Mouse (Mus musculus) c-Kit-negative CD71-positive TER-119-positive erythroid progenitor cells, embryonic 14.5 days (primary cell): Measurements from ENCODE around the gene Nedd9.
"Not testable (repeated sequence)": the region's sequence is repeated elsewhere in the genome, so short reads cannot be mapped to it uniquely, and the experiment has no call there.

Experiments
- DNase-seq: peaks from one replicate; pipeline ENCODE4 v3.0.0-alpha.2; 2013; ENCODE audit warnings: low read depth, low spot score

Nedd9 gene

GRCm38 (mm10) chr13:41374886-41375285 is 112.3 kb downstream of the Nedd9 start:
- no peak for DNase-seq

GRCm38 (mm10) chr13:41372555-41373460 is 114.4 kb downstream of the Nedd9 start:
- no peak for DNase-seq

- DNase-seq = no peak
Observed at GRCm38 (mm10) chr13:41371547-41371946, 115.6 kb downstream of the Nedd9 start.

GRCm38 (mm10) chr13:41368612-41369011 is 118.5 kb downstream of the Nedd9 start:
- no peak for DNase-seq

- DNase-seq = no peak
Observed at GRCm38 (mm10) chr13:41367176-41367611, 120.0 kb downstream of the Nedd9 start.

- not testable (repeated sequence) for DNase-seq
Observed at GRCm38 (mm10) chr13:41366609-41367008, 120.6 kb downstream of the Nedd9 start.

DNA sequence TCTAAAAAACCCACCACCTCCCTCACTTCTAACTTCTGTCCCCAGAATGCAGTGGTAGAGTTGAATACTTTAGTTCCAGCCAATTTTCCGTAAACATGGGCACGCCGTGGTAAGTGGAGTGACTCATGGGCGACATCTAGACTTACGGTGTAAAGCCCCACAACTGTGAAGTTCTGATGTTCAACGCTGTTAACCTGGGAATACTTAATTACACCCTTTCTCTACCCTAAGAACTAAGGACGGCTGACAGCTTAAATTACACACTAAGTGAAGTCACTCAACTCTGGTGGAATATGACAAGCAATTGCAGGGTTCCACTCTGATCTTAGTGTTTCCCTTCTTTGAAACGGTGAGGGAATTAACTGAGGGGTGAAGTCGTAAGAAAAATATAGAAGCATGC is 122.9 kb downstream of the Nedd9 start:
- DNase-seq = no peak

DNA sequence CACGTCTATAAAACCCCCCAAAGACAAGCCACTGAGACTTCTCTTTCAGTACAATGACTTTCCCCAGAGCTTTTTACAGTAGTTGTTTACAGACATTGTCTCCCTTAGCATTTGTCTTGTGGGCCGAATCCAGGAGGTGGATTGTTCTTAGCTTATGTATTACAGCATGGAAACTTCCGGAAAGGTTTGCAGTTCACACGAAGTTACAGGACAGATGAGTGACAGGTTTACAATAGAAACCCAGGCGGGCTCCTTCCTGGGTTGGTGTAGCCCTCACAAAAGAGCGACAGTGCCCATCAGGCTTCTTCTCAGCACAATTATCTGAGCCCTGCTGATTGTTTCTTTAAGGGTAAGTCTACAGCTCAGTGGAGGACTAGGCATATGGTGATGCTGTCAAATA is 124.3 kb downstream of the Nedd9 start:
- no peak for DNase-seq

GRCm38 (mm10) chr13:41360272-41360815 is 126.8 kb downstream of the Nedd9 start:
- DNase-seq = no peak

- DNase-seq = no peak
Observed at GRCm38 (mm10) chr13:41359330-41360215, 127.6 kb downstream of the Nedd9 start.

DNA sequence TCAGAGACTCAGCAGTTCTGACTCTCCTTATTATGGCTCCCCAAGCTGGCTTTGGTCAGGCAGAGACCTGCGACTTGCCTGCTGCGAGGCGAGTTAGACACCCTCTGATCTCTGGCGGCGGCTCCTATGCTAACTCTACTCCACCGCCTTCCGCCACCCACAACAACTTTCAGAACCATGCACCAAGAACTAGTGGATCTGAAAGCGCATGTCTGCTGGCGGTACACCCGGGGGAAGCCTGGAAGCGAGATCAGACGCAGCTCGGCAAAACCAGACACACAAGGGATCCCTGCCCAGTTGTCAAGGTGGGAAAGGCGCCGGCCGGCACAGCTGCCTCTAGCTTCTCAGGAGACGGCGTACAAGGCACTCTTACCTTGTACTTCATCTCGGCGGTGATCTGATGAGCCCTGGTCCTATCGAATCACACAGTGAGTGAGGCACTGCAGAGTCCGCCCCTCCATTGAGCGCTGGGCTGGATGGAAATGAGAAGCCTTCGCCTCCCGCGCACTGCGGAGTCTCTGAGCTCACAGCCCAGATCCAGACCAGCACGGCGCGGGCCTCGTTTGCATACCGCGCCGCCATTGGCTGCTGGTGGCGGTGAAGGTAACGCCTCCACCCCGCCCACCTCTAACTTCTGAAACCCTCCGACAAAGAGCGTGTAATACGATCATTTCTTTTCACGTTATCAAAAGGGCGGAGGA is 128.5 kb downstream of the Nedd9 start:
- DNase-seq = peak; percentile 40

- no peak for DNase-seq
Observed at GRCm38 (mm10) chr13:41358009-41358408, 129.2 kb downstream of the Nedd9 start.

GRCm38 (mm10) chr13:41357586-41357985 is 129.6 kb downstream of the Nedd9 start:
- no peak for DNase-seq

GRCm38 (mm10) chr13:41357161-41357560 is 130.0 kb downstream of the Nedd9 start:
- no peak for DNase-seq

DNA sequence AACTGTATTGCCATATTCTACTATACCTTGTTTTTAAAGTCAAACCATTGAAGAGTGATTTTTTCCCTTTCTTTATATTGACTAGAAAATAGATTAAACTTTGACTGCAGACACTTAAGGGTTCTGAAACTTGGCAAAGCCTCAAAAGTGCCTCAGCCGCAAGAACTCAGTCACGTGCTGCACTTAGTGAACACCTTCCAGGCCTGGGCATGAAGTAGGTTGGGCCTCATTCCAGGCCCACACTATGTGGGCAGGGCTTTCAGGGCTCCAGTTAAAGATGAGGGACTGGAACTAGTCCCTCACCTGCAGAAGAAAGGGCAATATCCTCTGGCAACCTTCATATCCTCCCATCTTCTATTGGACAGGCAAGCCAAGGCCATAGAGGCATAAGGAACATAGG is 131.6 kb downstream of the Nedd9 start:
- DNase-seq = no peak

GRCm38 (mm10) chr13:41354591-41354990 is 132.6 kb downstream of the Nedd9 start:
- DNase-seq = no peak

GRCm38 (mm10) chr13:41353676-41354075 is 133.5 kb downstream of the Nedd9 start:
- no peak for DNase-seq

GRCm38 (mm10) chr13:41352352-41352751 is 134.8 kb downstream of the Nedd9 start:
- DNase-seq = no peak

DNA sequence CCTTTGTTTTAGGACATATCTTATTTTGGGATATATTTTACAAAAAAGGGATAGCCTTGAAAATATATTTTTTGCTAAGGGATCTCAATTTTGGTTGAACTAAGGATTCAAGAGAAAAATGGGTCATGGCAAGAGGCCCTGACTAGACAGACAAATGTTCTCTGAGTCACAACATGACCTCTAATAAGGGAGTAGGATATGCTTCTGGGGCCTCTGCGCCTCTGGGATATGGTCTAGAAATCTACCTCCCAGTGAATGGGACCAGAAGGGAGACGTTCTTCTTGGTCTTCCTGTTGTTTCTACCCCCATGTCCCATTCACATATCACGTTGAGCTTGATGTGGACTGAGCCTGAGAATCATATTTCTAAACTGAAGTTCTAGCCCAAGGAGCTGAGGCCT is 136.6 kb downstream of the Nedd9 start:
- DNase-seq = no peak

DNA sequence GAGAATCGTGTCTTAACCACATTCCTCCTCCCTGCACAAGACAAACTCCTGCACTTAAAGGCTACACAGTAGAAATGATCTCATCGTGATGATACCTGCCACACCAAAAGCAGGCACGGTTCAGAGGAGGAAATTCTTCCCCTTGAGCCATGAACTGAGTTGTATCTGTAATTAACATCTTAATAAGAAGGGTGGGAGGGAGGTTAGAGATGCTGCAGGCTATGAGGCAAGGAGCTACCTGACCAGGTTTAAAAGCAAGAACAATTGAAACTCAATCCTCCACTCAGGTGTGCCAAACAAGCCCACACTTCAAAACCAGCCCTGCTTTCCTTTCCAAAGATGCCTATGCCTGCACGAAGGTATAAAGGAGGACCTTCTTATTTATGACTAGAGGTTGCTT is 137.4 kb downstream of the Nedd9 start:
- DNase-seq = no peak

DNA sequence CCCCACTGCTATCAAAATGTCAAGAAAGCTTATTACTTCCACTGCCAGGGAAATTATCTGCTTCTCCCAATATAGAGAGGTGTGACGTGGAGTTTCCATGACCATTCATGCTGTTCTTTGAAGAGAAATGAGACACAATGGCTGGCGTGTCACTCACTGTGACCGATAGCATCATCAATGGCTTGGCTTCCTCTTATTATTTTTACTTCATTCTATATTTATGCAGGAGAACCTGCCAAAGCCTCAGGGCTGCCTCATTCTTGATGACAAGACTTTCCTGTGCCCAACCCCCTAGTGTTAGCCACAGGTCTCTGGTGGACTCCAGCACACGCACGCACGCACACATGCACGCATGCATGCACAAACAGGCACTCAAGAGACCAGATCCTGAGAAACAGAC is 141.4 kb downstream of the Nedd9 start:
- DNase-seq = no peak

DNA sequence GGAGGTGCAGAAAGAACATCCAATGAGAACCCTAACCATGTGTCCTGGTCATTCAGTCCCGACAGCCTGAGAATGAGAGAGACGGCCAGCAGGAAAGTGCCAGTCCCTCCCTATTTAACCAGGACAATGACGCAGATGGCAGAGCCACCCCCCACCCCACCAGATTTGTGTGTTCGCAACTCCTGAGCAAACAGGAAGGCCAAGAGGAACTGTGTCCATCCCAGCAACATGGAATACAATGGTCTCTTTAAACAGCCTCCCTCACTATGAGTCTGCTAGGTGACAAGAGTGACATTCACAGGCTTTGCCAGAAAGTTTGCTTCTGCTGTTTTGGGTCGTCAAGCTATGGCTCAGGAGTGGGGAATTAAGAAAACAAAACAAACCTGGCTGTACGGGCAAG is 141.9 kb downstream of the Nedd9 start:
- no peak for DNase-seq
